Mouse (Mus musculus): ENCODE measurements at regions not wholly inside any gene's neighbourhood (a gene's known extent, or its start where the extent isn't known, plus 50 kb on each side); places are given as distances from the start of the nearest gene placed in this dataset.
"Not testable (repeated sequence)": the region's sequence is repeated elsewhere in the genome, so short reads cannot be mapped to it uniquely, and the experiment has no call there.

DNA sequence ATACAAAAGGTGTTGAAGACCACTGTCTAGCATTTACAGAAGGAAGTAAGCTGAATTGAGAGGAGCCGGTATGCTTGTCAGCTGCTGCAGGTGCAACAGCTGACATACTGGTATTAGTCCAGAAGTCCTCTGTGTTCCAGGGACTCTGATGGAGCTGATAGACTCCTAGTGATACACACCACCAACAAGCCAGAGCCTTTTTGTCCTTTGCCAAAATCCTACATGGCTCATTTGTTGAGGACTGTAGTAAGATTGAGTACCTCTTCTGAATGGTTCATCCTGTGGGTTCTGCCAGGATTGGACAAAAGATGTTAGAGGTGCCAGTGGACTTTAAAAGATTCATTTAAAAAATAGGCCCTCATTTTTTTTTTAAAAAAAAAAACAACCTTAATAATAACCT, 129.4 kb upstream of the Tmem185a start:
- H3K4me3 ChIP-seq (ENCODE audit: control insufficient read depth, insufficient read depth, low read length): no peak overlapping the region
- WGBS: 94% methylated on average over 1 of the region's 1 CpGs
- TF ChIP-seq CTCF (IDR thresholded peaks at IDR 0.05; ENCODE audit: borderline replicate concordance, control insufficient read depth, extremely low read depth, insufficient read depth, low read length, poor library complexity): no peak
- no peak for TF ChIP-seq POLR2A (IDR thresholded peaks at IDR 0.05; ENCODE audit: control insufficient read depth, extremely low read depth, insufficient read depth, low read length, poor library complexity)
- no peaks in the 10 kb centered on the region for H3K4me1 ChIP-seq (replicated peaks; ENCODE audit: control insufficient read depth, insufficient read depth, low read length)
- H3K27me3 ChIP-seq (ENCODE audit: control insufficient read depth, insufficient read depth, low read length): no peaks in the 10 kb centered on the region
- no peak for DNase-seq
- H3K36me3 ChIP-seq (ENCODE audit: control insufficient read depth, insufficient read depth, low read length): no peaks in the 10 kb centered on the region
- no peak overlapping the region for H3K27ac ChIP-seq (ENCODE audit: control insufficient read depth, insufficient read depth, low read length)

DNA sequence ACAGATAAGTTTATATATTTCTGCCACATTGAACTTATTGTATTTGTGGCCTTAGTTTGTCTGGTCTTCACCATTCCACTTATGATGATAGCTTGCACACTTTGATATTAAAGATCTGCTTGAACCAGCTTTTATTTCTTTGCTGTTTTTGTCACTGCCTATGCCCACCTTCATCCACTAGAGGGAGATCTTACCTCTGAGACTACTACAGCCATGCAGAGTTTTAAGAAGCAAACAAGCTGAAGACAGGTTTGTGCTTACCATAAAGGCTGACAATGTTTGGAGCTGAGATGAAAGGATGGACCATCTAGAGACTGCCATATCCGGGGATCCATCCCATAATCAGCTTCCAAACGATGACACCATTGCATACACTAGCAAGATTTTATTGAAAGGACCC, 105.4 kb upstream of the Tmem185a start:
- H3K27ac ChIP-seq (ENCODE audit: control insufficient read depth, insufficient read depth, low read length); H3K36me3 ChIP-seq (ENCODE audit: control insufficient read depth, insufficient read depth, low read length); H3K4me3 ChIP-seq (ENCODE audit: control insufficient read depth, insufficient read depth, low read length); H3K4me1 ChIP-seq (replicated peaks; ENCODE audit: control insufficient read depth, insufficient read depth, low read length); H3K27me3 ChIP-seq (ENCODE audit: control insufficient read depth, insufficient read depth, low read length): not testable (repeated sequence)
- 9% methylated on average over 2 of the region's 2 CpGs for WGBS
- DNase-seq: peak; percentile 2

DNA sequence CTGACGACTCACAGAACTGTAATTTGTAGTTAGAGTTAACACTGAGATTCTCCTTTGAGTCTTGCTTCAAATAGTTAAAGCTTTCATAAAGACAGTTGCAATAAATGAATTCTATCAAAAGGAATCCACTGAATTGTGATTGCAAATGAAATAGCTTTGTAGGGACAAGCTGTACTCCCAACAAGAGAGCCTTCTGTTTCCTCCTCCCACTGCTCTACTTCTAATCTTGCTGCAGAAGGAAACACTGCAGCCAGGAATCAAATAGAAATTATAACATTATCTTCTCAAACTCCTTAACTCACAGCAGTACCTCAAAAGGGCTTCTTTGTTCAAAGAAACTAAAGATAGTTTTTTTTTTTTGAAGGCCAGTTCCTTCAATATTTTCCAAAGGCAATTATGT, 103.2 kb upstream of the Tmem185a start:
- WGBS: 80% methylated on average over 1 of the region's 1 CpGs

DNA sequence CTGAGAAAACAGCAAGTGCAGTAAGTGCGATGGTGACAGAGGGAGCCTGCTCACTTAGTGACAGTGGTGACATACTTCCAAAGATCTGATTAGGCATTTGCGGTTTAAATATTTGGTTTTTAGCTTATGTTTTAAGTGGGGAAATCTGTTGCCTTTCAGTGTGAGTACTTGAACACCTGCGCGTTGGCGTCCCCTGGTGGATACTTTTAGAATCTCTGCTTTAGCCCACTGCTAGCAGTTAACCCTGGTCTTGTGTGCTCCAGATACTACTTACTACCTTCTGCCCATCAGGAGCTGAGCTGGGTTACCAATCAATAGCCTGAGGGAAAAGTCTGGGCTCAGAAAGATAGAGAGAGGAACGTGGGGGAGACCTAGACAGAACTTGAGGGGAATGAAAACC, 97.3 kb upstream of the Tmem185a start:
- WGBS: 20% methylated on average over 1 of the region's 6 CpGs
- DNase-seq; H3K27ac ChIP-seq (ENCODE audit: control insufficient read depth, insufficient read depth, low read length); H3K36me3 ChIP-seq (ENCODE audit: control insufficient read depth, insufficient read depth, low read length); H3K27me3 ChIP-seq (ENCODE audit: control insufficient read depth, insufficient read depth, low read length); H3K4me1 ChIP-seq (replicated peaks; ENCODE audit: control insufficient read depth, insufficient read depth, low read length); H3K4me3 ChIP-seq (ENCODE audit: control insufficient read depth, insufficient read depth, low read length): not testable (repeated sequence)

More for the DNA sequence above, 103.2 kb upstream of the Tmem185a start:
- Histone ChIP-seq H3K4me3 (ENCODE audit: control insufficient read depth, insufficient read depth, low read length) (no peak overlapping the region), H3K27ac (ENCODE audit: control insufficient read depth, insufficient read depth, low read length) (no peak overlapping the region), H3K4me1 (replicated peaks; ENCODE audit: control insufficient read depth, insufficient read depth, low read length) (no peaks in the 10 kb centered on the region), H3K27me3 (ENCODE audit: control insufficient read depth, insufficient read depth, low read length) (no peaks in the 10 kb centered on the region), H3K36me3 (ENCODE audit: control insufficient read depth, insufficient read depth, low read length) (no peaks in the 10 kb centered on the region)
- no peak for DNase-seq
- TF ChIP-seq CTCF (IDR thresholded peaks at IDR 0.05; ENCODE audit: borderline replicate concordance, control insufficient read depth, extremely low read depth, insufficient read depth, low read length, poor library complexity): no peak
- no peak for TF ChIP-seq POLR2A (IDR thresholded peaks at IDR 0.05; ENCODE audit: control insufficient read depth, extremely low read depth, insufficient read depth, low read length, poor library complexity)

DNA sequence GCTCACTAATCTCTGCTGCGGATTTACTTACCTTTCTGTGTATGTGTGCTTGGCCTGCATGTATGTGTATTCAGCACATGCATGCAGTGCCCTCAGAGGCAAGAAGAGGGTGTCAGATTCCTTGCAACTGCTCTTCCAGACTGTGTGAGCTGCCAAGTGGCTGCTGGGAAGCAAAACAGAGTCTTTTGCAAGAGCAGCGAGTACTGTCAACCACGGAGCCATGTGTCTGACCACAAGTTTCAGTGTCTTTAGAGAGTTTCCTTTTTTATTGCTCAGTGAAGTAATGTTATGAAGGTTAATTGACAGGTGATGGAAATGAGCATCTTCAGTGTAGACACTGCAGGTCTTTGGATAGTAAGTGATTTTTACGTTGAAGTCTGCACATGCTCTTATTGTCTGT, 93.6 kb upstream of the Tmem185a start:
- not testable (repeated sequence) for H3K27me3 ChIP-seq (ENCODE audit: control insufficient read depth, insufficient read depth, low read length); H3K27ac ChIP-seq (ENCODE audit: control insufficient read depth, insufficient read depth, low read length); H3K36me3 ChIP-seq (ENCODE audit: control insufficient read depth, insufficient read depth, low read length); H3K4me3 ChIP-seq (ENCODE audit: control insufficient read depth, insufficient read depth, low read length); H3K4me1 ChIP-seq (replicated peaks; ENCODE audit: control insufficient read depth, insufficient read depth, low read length); DNase-seq
- 33% methylated on average over 3 of the region's 4 CpGs for WGBS

DNA sequence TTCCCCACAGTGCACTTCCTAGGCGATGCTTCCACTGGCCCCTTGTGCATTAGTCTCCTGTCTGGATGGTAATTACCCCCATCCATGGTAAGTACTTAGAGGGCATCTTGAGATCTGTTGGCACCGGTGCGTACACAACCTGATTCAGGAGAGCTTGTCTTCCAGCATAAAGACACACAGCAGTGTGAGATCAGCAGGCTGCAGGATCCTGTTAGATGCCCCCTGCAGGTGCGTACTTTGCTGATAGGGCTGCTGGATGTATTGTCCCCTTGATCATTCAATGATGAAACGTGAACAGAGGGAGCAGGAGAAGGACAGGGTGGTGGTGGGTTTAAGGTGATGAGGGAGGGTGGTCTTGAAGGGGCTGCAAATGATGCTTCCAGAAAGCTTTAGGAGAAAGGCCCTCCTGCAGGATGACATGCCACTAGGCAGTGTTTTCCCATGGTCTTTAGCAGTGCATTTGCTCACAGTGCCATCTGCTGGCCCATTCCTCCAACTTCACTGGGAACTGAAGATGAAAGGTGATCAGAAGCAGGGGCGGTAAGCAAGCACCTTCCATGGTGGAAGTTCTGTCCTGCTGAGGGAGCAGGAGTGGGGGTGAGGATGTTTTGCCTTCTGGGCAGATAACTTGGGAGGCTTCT, 92.5 kb upstream of the Tmem185a start:
- 60% methylated on average over 6 of the region's 6 CpGs for WGBS
- H3K27ac ChIP-seq (ENCODE audit: control insufficient read depth, insufficient read depth, low read length); H3K4me1 ChIP-seq (replicated peaks; ENCODE audit: control insufficient read depth, insufficient read depth, low read length); DNase-seq; H3K36me3 ChIP-seq (ENCODE audit: control insufficient read depth, insufficient read depth, low read length); H3K4me3 ChIP-seq (ENCODE audit: control insufficient read depth, insufficient read depth, low read length); H3K27me3 ChIP-seq (ENCODE audit: control insufficient read depth, insufficient read depth, low read length): not testable (repeated sequence)

All from thymus, adult 2 months (tissue).